Mouse (Mus musculus) adrenal gland, postnatal 4 days (tissue): ENCODE data around the gene Tmem167b. TPM values are rescaled to one million over a fixed set of nuclear protein-coding genes. Genes with fewer than 3 reads are reported as not detected.
A peak's percentile ranks its signal among the peaks of the same experiment; 100 is the strongest.

Experiments
- DNase-seq, 2 experiments: peaks; one replicate each; pipeline ENCODE4 v3.0.0; 2021 to 2022; ENCODE audit warnings: low spot score in 2 of 2, mixed read lengths in 2 of 2
- microRNA-seq: library from miRNA; unstranded; fragments of <30 nt; microRNA quantifications from one replicate; pipeline ENCODE4 v1.2.0, GENCODE M21; 2021
- total RNA-seq, 2 experiments: library from RNA; stranded (reverse); gene quantifications; 2 replicates each; pipeline ENCODE4 v1.2.3; 2021

The Tmem167b gene
- total RNA-seq, 2 experiments from 2014 or later = 50.9 to 51.0 TPM

DNA sequence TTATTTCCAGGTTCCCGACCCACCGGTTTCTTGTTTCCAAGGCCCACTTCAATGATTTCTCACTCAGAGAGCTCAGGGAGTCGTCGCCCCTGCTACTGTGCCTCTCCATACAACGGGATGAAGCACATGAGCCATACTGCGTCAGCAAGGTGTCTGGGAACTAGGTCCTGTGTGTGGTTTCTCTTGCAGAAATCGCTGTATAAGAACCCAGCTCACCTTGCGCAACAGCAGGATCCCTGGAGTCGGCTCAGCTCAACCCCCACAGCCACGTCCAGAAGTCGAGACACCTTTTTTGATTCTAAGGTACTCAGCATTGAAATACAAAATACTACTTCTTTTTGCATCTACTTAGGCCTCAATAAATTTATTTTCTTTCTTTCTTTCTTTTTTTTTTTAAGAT, 20.0 kb downstream of the Tmem167b start:
- DNase-seq = no peak

DNA sequence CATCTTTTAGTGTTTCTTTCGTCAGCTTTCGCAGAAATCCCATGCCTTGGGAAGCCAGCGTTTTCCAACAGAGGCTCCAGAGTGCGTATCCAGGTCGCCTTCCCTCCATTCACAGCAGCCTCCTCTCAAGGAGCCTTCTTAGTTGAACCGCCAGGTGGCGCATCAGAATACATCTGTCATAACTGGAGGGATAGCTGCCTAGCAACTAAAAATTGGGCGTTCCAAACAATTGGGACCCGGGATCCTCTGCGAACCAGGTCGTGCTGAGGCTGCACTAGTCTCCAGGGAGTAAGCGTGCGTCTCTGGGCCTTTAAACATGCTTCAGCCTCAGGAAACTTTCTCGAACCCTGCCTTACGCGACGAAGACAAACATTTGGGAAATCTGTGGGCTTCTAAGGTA, 25.0 kb downstream of the Tmem167b start:
- DNase-seq = peak; percentile 45 to 75

DNA sequence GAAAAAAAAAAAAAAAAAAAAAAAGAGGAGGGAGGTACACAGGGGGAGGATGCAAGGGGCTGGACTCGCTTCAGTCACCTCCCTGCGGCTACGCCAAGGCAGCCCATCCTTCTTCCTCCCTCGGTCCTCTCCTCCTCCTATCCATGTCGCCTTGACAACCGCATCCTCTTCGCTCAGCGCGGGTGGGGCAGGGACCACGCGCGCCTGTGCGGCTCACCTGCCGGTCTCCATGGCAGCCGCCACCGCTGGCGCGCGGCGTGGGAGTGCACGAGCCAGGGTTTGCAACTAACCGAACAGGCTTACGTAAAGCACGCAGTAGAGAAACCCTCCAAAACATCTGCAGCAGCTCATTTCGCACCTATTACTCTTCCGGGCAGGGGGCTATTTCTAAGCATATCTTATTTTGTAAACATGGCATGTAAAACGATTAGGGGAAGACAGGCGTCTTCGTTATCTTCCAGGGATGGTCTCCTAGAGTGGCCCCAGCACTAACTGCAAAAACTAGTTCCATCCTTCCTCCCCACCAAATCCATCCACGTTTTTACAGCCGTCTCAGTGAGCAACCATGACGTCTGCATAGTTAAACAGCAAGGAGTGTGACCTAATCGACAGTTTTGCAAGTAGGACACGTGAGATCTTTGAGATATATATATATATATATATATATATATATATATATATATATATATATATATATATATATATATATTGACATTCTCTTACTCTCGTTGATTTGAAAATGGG, 25.6 kb downstream of the Tmem167b start, which contains the start of gene 5330417C22Rik:
Gene 5330417C22Rik, minus strand, starts transcription at position 20 of the 744 bp plus-strand sequence.
- DNase-seq = no peak

DNA sequence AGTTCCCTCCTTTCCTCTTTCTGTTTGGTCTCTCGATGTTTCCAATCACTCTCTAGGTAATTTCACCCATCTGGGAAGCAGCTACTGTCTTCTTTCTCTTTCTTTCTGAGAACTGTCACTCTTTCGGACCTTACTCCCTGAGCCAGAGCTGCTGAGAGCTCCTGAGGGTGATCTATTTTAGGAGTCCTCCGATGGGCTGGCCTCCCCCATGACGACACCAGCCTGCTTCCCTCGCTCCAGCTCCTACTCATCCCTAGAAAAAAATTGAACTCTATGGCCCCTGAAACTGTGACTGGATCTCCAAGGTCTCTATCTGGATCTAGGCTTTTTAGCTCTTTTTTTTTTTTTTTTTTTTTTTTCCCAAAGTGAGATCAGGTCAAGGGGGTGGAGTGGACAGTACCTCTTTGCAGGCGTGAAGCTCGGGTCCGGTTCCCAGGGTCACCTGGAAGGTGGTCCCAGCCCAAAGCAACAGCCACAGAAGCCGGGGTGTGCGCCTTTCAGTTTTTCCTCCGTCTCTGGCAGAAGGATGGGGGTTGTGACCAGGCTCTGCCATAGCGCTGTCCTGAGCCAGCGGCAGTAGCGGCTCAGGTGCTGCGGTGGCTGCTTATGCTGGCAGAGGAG, 26.3 kb downstream of the Tmem167b start:
- DNase-seq = no peak

DNA sequence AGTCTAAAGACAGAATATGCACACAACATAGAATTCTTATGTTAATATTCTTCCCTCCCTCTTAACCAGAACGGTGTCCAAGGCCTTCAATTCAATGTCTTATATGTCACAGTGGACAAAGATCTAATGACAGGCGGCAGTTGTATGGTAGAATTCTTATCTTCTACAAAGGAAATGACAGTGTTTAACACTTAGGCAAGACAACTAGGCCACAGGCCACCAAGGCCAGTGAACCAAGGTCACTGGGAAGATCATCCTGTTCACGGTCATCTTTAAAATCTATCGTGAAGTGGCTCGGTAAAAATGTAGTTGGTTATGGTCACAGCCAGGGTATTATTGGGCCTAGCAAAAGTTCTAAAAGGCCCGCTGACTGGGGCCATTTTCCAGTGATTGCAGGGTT, 28.3 kb downstream of the Tmem167b start, which contains the start of gene 1700013F07Rik:
Gene 1700013F07Rik, plus strand, starts transcription at position 200 of the 400 bp plus-strand sequence.
- no peak for DNase-seq

DNA sequence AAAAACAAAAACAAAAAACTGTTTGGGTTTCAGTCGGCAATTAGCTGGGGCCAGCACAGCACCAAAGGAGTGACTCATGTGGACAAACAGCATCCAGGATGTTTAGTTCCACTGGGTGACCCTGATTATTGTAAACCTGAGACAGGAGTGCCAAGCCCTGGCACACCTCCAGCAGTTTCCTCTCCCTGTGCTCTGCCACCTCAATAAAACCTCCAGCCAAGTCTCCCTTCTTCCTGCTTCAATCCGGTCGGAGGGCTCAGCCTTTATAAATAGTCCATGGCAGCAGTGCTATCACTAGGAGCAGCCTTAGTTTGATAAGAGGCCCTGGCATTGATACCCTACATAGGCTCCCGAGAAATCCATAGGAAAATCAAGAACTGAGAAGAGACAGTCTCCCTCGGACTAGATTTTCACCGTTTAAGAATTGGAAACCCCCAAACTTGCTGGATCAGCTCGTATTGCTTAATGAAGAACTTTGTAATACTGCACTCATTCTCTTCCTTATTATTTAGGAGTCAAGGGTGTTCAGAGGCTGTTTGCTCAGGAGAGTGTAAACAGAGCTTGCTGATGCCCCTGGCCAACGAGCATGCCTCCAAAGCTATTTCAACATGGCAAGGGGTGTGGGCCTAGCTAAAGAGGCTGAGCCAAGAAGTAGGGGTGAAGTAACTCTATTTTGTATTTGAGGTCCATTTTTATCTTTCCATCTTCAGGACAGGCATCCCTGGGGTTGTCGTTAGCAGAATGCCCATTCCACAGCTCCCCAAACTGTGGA, 29.0 kb downstream of the Tmem167b start:
- no peak for DNase-seq

DNA sequence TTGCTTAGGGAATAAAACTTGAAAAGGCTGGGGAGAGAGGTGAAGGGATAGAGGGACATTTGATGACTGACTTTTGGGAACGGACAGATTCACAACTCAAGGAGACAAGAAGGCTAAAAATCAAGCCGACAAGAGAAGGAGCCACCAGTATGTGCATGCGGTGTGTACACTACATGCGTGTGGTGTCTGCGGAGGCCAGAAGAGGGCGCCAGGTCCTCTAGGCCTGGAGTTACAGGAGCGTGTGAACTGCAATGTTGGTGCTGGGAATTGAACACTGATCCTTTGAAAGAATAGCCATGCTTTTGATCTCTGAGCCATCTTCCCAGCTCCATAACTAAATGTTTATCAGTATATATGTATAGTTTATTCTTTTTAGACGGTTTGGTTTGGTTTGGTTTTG, 33.8 kb downstream of the Tmem167b start:
- DNase-seq = no peak

DNA sequence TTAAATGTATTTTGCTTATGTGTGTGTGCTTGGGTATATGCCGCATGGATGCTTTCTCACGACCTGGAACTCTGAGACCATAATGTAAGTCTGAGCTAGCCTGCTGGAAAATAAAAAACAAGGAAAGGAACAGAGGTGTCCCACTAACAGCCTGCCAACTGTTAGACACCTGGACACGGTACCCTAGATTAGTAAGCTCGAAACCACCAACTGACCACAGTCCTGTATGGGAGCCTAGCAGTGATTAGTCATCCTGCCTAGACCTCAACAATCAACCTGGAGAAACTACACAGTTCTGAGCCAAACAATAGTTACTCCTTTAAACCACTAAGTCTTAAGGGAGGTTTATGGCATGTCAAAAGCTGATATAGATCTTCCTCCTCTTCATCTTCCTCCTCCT, 38.9 kb downstream of the Tmem167b start:
- no peak for DNase-seq

DNA sequence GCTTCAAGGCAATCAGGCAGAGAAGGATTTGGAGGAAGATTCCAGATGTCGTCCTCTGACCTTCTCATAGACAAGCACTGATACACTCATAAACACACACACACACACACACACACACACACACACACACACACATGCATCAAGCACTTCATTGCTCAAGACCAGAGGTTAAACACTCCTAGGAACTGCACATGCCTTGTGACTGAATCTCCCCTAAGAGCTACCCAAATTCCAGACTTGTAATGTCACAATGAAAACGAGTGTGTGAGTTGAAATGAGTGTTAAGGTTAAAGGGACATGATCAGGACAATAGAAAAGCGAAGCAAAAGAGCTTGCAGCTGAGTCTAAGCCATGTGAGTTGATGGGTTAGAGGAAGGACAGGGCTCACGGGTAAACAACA, 44.0 kb downstream of the Tmem167b start:
- no peak for DNase-seq

DNA sequence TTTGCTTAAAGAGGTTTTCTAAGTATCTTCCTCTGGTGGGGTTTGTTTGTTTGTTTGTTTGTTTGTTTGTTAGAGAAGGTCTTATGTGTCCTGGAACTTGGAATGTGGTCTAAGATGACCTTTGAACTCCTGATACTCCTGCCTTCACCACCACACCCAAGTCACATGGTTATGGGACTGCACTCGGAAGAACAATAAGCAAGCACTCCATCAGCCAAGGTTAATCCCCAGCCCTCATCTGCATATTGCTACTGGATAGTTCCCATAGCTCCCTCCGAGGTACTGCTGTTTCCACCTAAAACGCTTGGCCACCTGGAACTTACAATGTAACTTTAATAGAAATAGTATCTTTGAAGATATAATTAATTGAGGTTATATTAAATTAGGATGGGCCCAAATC, 48.8 kb downstream of the Tmem167b start:
- DNase-seq = no peak

DNA sequence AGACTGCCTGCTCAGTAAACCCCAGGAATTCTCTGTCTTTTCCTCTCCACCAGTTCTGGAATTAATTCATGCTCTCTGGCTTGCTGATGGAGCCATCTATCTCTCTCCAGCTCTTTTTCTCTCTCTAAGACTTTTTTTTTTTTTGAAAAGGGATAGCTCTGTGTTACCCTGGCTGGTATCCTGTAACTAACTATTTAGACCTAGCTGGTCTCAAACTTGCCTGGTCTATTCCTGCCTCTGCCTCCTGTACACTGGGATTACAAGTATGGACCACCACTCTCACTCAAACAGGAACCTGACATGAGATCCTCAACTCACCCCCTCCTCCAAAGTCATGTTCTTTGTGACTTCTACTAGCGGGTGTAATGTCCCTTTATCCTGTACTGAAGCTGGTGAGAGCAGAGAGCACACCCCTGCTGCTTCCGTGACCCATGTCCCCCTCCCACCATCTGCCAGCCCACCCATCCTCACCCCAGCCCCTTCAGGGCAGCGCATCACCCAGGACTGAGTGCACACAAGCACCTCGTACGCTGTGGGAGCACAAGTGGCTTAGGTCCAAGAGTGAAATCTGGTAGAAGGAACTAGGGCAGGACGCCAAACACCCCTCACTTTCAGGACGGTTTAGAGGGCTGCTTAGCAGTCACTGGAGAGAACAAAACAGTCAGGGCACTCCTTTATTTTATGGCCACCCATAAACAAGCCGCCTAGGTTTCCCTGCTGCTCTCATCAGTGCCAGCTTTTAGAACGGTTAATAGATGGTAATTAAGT, 51.4 kb downstream of the Tmem167b start:
- no peak for DNase-seq

DNA sequence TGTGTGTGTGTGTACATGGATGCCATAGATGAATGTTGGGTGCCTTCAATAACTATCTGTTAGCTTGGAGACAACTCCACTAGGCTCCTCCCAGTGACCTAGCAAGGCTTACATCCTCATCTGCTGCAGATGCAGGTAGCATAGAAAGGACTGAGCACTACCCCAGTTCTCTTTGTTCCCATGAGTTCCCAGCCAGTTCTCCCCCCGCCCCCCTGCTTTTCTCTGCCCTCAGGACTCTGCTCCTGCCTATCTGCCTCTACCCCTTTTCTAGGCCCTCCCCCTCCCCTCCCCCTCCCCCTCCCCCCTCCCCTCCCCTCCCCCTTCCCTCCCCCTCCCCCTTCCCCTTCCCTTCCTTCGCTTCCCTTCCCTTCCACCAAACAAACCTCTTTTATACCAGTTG, 52.1 kb downstream of the Tmem167b start:
- no peak for DNase-seq

DNA sequence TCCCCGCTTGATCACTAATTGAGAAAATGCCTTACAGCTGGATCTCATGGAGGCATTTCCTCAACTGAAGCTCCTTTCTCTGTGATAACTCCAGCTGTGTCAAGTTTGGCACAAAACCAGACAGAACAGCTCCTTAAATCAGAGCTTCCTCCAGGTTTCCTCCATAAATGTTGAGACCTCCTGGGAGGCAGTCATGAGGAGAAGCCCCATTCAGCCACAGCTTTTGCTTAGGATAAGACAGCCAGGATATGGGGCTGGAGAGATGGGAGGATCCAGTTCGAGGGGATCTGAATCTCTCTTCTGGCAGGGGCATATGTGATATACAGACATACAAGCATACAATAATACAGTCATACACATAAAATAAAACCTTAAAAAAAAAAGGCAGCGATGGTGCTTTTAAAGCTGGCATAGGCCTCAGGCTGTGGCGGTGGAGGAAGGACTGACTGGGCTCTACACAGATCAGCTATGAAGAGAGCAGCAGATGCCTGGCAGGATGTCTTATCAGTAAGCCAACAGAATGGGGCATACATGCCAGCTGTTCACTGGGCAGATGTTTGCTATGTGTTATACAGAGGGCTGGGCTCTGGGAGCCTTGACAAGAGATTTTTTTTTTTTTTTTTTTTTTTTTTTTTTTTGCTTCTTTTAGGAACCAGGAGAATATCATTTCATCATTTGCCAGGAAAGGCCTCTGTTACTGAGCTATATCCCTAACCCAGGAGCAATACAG, 53.4 kb downstream of the Tmem167b start:
- DNase-seq = no peak

Small RNA genes within 50 kb of the gene (microRNA-seq; reads per million reads assigned to microRNA genes)
- gene Gm22860 = not detected

Other genes with a start within 250 kb of the Tmem167b start
- not detected for gene Mybphl, start 197.6 kb downstream of the Tmem167b start, total RNA-seq
- 10 to 100 TPM; 13.0 to 15.2 TPM for gene Psrc1, start 178.6 kb downstream of the Tmem167b start, total RNA-seq
- 10 to 100 TPM; 15.3 to 25.8 TPM for gene Celsr2, start 146.9 kb downstream of the Tmem167b start, total RNA-seq
- 100 to 1,000 TPM; 163 to 171 TPM for gene Sars, start 117.3 kb downstream of the Tmem167b start, total RNA-seq
- not detected for gene 1700013F07Rik, start 28.3 kb downstream of the Tmem167b start, total RNA-seq
- gene 5330417C22Rik, start 25.9 kb downstream of the Tmem167b start, total RNA-seq = 1 to 10 TPM; 3.6 to 8.0 TPM
- 10 to 100 TPM; 18.2 to 25.2 TPM for gene Taf13, start 9.2 kb upstream of the Tmem167b start, total RNA-seq
- 10 to 100 TPM; 10.8 to 11.4 TPM for gene Wdr47, start 28.8 kb upstream of the Tmem167b start, total RNA-seq
- 10 to 100 TPM; 51.6 to 53.6 TPM for gene Clcc1, start 91.4 kb upstream of the Tmem167b start, total RNA-seq
- 10 to 100 TPM; 18.4 to 24.6 TPM for gene Gpsm2, start 159.8 kb upstream of the Tmem167b start, total RNA-seq
- gene Aknad1, start 177.2 kb upstream of the Tmem167b start, total RNA-seq = under 1 TPM in 1 of 2 experiments, not detected in 1; 0.08 TPM